Mouse (Mus musculus) forebrain, embryonic 14.5 days (tissue): ENCODE results near the gene Mettl2. TPM values are rescaled to one million over a fixed set of nuclear protein-coding genes. Genes with fewer than 3 reads are reported as not detected.

ENCODE experiments used
- ATAC-seq: fragments of 200-750 bp; cut with Nextera tagmentation; 2 replicates; pipeline ENCODE4 v1.8.0; 2017; ENCODE audit warnings: mild to moderate bottlenecking, moderate library complexity
- DNase-seq: peaks from one replicate; pipeline ENCODE4 v3.0.0-alpha.2; 2015; ENCODE audit warnings: low spot score
- H3K27ac ChIP-seq: fragments of 300-500 bp; sonication (generic); 2 replicates; pipeline ENCODE4 v1.5.1; 2014; ENCODE audit warnings: low read depth, mild to moderate bottlenecking, control low read depth, low read length, moderate library complexity
- H3K27me3 ChIP-seq: fragments of 300-500 bp; sonication (generic); replicated peaks from 2 replicates; pipeline ENCODE4 v1.6.1; 2014; ENCODE audit warnings: low read length, control low read depth, mixed read lengths; ENCODE audit not compliant: control insufficient read depth, insufficient read depth
- H3K36me3 ChIP-seq: fragments of 300-500 bp; sonication (generic); 2 replicates; pipeline ENCODE4 v1.6.1; 2014; ENCODE audit warnings: low read length, control low read depth; ENCODE audit not compliant: control insufficient read depth, insufficient read depth
- H3K4me1 ChIP-seq: fragments of 300-500 bp; sonication (generic); 2 replicates; pipeline ENCODE4 v1.6.1; 2014; ENCODE audit warnings: antibody characterized with exemption, low read length, control low read depth; ENCODE audit not compliant: control insufficient read depth, insufficient read depth
- H3K4me2 ChIP-seq: fragments of 300-500 bp; sonication (generic); 2 replicates; pipeline ENCODE4 v1.6.1; 2014; ENCODE audit warnings: mild to moderate bottlenecking, control low read depth, low read length
- H3K4me3 ChIP-seq: fragments of 300-500 bp; sonication (generic); 2 replicates; pipeline ENCODE4 v1.5.1; 2014; ENCODE audit warnings: low read depth, low read length, control low read depth
- H3K9ac ChIP-seq: fragments of 300-500 bp; sonication (generic); 2 replicates; pipeline ENCODE4 v1.6.1; 2014; ENCODE audit warnings: mild to moderate bottlenecking, low read length, control low read depth, moderate library complexity
- H3K9me3 ChIP-seq: fragments of 300-500 bp; sonication (generic); replicated peaks from 2 replicates; pipeline ENCODE4 v1.6.1; 2016; ENCODE audit warnings: low read length, control low read depth, mixed read lengths; ENCODE audit not compliant: control insufficient read depth
- WGBS: fragments of 180-500 bp; shearing (Covaris S2); extraction: QIAGEN DNeasy Blood & Tissue Kit; methylation state at CpG from one replicate; pipeline ENCODE4 v1.1.7; 2014; 5-methylcytosine and 5-hydroxymethylcytosine counted together
- polyA plus RNA-seq: library from polyadenylated mRNA; unstranded; fragments of >200 nt; fragmentation: Nextera tagmentation; extraction: Ambion mirVana; gene quantifications from 2 replicates; pipeline ENCODE4 v1.2.1, GENCODE M21; 2014

Mettl2 gene
- polyA plus RNA-seq, 1 experiment from 2014 or later: 24.5 TPM

- Histone ChIP-seq H3K4me2 (no peak overlapping the region), H3K27ac (no peak overlapping the region), H3K36me3 (no peaks in the 10 kb centered on the region), H3K27me3 (no peaks in the 10 kb centered on the region), H3K4me3 (no peak overlapping the region), H3K9me3 (no peaks in the 10 kb centered on the region), H3K4me1 (peaks cover 3% of the 10 kb centered on the region; the same call in 1 of the 2 replicates), H3K9ac (no peak overlapping the region)
- ATAC-seq (no peak), DNase-seq (no peak)
- 62% methylated on average over 4 of the region's 4 CpGs for WGBS
Observed at GRCm38 (mm10) chr11:105150691-105151090, 24.5 kb downstream of the Mettl2 start.

DNA sequence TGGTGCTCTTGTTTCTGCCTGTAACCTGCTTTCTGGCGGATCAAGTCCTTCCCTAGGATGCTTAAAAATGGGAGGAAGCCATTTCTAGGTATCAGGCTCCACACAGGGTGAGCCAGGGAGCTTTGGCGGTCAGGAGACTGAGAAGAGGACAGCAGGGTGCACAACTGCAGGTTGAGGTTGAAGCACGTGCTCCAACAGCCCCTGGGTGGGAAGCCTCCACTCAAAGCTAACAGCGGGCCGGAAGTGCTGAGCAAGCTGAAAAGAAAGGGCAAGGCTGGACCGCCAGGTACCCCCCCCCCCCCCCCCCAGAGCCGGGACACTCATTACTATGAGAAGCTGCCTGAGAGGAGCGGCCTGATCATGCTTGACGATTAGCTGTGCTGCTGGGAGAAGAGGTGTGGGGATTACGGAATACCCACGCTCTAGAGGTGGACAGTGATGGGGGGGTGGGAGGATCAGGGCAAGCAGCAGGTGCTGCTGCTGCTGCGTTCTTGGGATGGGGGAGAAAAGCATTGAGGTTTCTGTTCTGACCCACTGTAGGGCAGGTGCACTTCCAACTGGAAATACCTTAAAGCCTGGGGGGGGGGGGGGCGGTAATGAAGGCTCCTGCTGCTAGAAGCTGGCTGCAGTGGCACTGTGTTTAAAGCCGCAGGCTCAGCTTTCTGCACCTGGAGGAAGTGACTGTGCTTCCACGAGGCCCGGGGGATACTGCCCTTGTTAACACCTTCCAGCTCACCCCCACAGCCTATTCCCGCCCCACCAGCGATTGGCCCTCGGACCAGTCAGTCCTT, 25.2 kb downstream of the Mettl2 start:
- Histone ChIP-seq H3K4me1 (peaks cover 3% of the 10 kb centered on the region; the same call in 1 of the 2 replicates), H3K4me2 (peak overlapping the region; percentile 31; the same call in 1 of the 2 replicates), H3K9ac (peak overlapping the region; percentile 0; the same call in 1 of the 2 replicates), H3K27me3 (no peaks in the 10 kb centered on the region), H3K4me3 (no peak overlapping the region), H3K9me3 (no peaks in the 10 kb centered on the region), H3K36me3 (no peaks in the 10 kb centered on the region), H3K27ac (no peak overlapping the region)
- WGBS: 26% methylated on average over 16 of the region's 19 CpGs
- DNase-seq (no peak), ATAC-seq (no peak)

- H3K27me3 ChIP-seq: no peaks in the 10 kb centered on the region
- no peak overlapping the region for H3K4me2 ChIP-seq
- no peak overlapping the region for H3K9ac ChIP-seq
- no peak for DNase-seq
- no peak overlapping the region for H3K4me3 ChIP-seq
- peaks cover 3% of the 10 kb centered on the region; the same call in 1 of the 2 replicates for H3K4me1 ChIP-seq
- no peak overlapping the region for H3K27ac ChIP-seq
- no peaks in the 10 kb centered on the region for H3K36me3 ChIP-seq
- WGBS: no CpG with 5 or more reads among the region's 4 CpGs
- ATAC-seq: no peak
- H3K9me3 ChIP-seq: no peaks in the 10 kb centered on the region
Observed at GRCm38 (mm10) chr11:105152017-105152300, 25.7 kb downstream of the Mettl2 start.

- Histone ChIP-seq H3K9me3 (no peaks in the 10 kb centered on the region), H3K36me3 (no peaks in the 10 kb centered on the region), H3K4me1 (peaks cover 3% of the 10 kb centered on the region; the same call in 1 of the 2 replicates), H3K27me3 (no peaks in the 10 kb centered on the region), H3K9ac (no peak overlapping the region), H3K4me2 (no peak overlapping the region), H3K4me3 (no peak overlapping the region), H3K27ac (no peak overlapping the region)
- DNase-seq: no peak
- 90% methylated on average over 11 of the region's 11 CpGs for WGBS
- ATAC-seq: no peak
Observed at GRCm38 (mm10) chr11:105152357-105152899, 26.2 kb downstream of the Mettl2 start.

DNA sequence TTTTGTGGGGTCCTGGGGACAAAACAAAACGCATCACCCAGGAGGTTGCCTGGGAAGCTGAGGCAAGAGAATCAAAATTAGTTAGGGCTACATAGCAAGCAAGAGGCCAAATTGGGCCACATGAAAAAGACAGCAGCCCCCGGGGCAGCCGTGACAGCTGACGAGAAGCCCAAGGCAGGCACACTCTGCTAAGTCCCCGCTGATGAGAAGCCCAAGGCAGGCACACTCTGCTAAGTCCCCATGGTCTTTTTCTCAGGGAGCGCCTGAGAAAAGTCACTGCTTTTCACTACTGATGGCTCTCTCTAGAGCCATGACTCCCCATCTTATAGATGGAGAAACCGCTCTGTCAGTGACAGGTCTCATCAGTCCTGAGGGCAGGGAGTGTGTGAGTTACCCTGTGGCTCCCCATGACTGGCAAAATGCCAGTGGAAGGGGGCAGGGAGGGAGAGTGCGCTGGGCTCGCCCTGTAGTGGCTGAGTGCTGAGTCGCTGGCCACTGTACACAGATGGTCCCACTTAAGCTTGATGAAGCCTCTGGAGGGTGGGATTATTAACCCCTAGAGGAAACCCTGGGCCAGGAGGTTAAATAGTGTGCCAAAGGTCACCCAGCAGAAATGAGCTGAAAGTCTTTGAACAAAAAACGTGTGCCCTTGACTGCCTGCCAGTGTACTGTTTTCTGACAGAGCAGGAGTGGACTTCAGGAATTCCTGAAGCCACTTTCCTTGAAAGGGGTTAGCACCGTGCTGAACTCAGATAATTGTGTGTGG, 27.0 kb downstream of the Mettl2 start:
- no peaks in the 10 kb centered on the region for H3K36me3 ChIP-seq
- H3K27ac ChIP-seq: no peak overlapping the region
- no peak overlapping the region for H3K9ac ChIP-seq
- H3K4me2 ChIP-seq: no peak overlapping the region
- H3K4me1 ChIP-seq: peaks cover 3% of the 10 kb centered on the region; the same call in 1 of the 2 replicates
- 35% methylated on average over 12 of the region's 12 CpGs for WGBS
- H3K4me3 ChIP-seq: no peak overlapping the region
- H3K27me3 ChIP-seq: no peaks in the 10 kb centered on the region
- DNase-seq: peak; percentile 23
- ATAC-seq: no peak
- no peaks in the 10 kb centered on the region for H3K9me3 ChIP-seq

GRCm38 (mm10) chr11:105155915-105156314, 29.7 kb downstream of the Mettl2 start:
- peaks cover 3% of the 10 kb centered on the region; the same call in 1 of the 2 replicates for H3K4me1 ChIP-seq
- no peak overlapping the region for H3K4me3 ChIP-seq
- no peak for DNase-seq
- H3K4me2 ChIP-seq: no peak overlapping the region
- no peak for ATAC-seq
- no peak overlapping the region for H3K27ac ChIP-seq
- no peaks in the 10 kb centered on the region for H3K27me3 ChIP-seq
- no peak overlapping the region for H3K9ac ChIP-seq
- 91% methylated on average over 4 of the region's 4 CpGs for WGBS
- no peaks in the 10 kb centered on the region for H3K9me3 ChIP-seq
- no peaks in the 10 kb centered on the region for H3K36me3 ChIP-seq

- Histone ChIP-seq H3K36me3 (no peaks in the 10 kb centered on the region), H3K4me3 (no peak overlapping the region), H3K27me3 (no peaks in the 10 kb centered on the region), H3K4me1 (peaks cover 3% of the 10 kb centered on the region; the same call in 1 of the 2 replicates), H3K9me3 (no peaks in the 10 kb centered on the region), H3K9ac (no peak overlapping the region), H3K27ac (no peak overlapping the region), H3K4me2 (no peak overlapping the region)
- WGBS: 89% methylated on average over 19 of the region's 19 CpGs
- ATAC-seq (no peak), DNase-seq (no peak)
Observed at GRCm38 (mm10) chr11:105156748-105157267, 30.6 kb downstream of the Mettl2 start.

DNA sequence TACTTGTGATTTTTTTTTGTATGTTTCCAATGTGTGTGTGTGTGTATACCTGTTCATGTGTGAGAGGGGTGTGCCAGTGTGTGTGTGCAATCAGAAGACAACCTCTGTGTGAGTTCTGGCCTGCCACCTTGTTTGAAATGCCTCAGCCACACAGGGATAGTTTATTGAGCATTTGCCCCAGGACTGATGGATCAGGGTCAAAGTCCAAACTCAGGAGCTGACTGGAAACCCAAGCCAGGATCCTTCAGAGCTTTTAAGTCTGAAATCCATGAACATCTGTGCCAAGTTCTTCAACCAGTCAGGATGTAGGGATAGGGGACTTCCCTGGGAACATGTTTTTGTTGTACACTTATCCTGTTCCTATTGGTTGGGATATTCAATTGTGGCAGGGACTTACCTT, 31.8 kb downstream of the Mettl2 start:
- H3K4me1 ChIP-seq: peaks cover 3% of the 10 kb centered on the region; the same call in 1 of the 2 replicates
- no peak for DNase-seq

More for the DNA sequence above, 31.8 kb downstream of the Mettl2 start:
- H3K36me3 ChIP-seq: no peaks in the 10 kb centered on the region
- H3K27me3 ChIP-seq: no peaks in the 10 kb centered on the region
- no peak overlapping the region for H3K27ac ChIP-seq
- no peak overlapping the region for H3K4me2 ChIP-seq
- H3K4me3 ChIP-seq: no peak overlapping the region
- no peak for ATAC-seq
- no peaks in the 10 kb centered on the region for H3K9me3 ChIP-seq
- no peak overlapping the region for H3K9ac ChIP-seq
